Mouse (Mus musculus): ENCODE measurements around the gene Clec4f. TPM values are rescaled to one million over a fixed set of nuclear protein-coding genes. Genes with fewer than 3 reads are reported as not detected.
"Not testable (repeated sequence)": the region's sequence is repeated elsewhere in the genome, so short reads cannot be mapped to it uniquely, and the experiment has no call there.

Clec4f gene
- polyA plus RNA-seq, 1 experiment from 2014 or later = 0.40 TPM

DNA sequence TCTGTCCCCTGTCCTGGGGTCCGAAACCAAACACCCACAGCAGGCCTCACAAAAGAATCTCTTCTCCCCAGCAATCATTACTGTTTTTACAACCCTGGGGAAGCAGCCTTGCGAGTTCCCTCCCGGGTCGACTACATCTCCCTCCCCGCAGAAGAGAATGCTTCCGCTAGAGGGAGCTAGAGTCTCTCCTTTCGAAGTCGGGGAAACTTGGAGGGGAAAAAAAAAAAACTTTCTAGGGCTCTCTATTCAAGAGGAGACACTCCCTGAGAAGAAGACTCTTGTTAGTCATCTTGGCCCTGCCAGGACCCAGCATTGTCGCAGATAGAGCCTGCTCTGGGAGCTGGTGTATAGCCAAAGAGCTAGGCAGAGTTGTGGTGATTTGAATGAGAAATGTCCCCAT lies 37.8 kb upstream of the Clec4f start:
- Histone ChIP-seq H3K4me3 (no peak overlapping the region), H3K27ac (ENCODE audit: poor library complexity, severe bottlenecking) (no peak overlapping the region), H3K4me2 (no peak overlapping the region), H3K9ac (no peak overlapping the region), H3K4me1 (replicated peaks) (no peaks in the 10 kb centered on the region), H3K9me3 (replicated peaks) (no peaks in the 10 kb centered on the region), H3K27me3 (replicated peaks) (peaks cover 99% of the 10 kb centered on the region), H3K36me3 (no peaks in the 10 kb centered on the region)
- no peak for ATAC-seq (ENCODE audit: insufficient number of reproducible peaks, low FRiP score)
- WGBS = under 1% methylated on average over 9 of the region's 9 CpGs

DNA sequence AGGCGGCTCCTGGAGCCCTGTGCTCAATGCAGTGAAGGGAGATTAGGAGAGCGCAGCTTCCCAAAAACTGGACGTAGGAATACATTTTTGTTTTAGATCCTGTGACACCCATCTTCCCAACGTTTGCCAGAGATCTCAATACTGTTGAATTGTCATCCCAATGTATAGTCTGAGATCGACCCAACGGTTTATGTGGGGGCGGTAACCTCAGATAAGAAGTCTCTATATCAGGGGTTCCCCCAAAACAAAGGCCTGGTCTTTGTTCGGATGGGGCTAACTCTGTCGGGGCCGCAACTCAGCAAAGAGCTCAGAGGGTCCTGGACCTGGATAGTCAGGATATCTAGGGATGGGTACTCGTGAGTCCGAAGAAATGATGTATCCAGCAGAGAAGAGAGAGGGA lies 37.0 kb upstream of the Clec4f start:
- Histone ChIP-seq H3K4me3 (no peak overlapping the region), H3K27me3 (replicated peaks) (peaks cover 98% of the 10 kb centered on the region), H3K27ac (ENCODE audit: poor library complexity, severe bottlenecking) (no peak overlapping the region), H3K9ac (no peak overlapping the region), H3K36me3 (no peaks in the 10 kb centered on the region), H3K4me2 (no peak overlapping the region), H3K9me3 (replicated peaks) (no peaks in the 10 kb centered on the region), H3K4me1 (replicated peaks) (no peaks in the 10 kb centered on the region)
- no peak for ATAC-seq (ENCODE audit: insufficient number of reproducible peaks, low FRiP score)
- WGBS = 1% methylated on average over 12 of the region's 12 CpGs

DNA sequence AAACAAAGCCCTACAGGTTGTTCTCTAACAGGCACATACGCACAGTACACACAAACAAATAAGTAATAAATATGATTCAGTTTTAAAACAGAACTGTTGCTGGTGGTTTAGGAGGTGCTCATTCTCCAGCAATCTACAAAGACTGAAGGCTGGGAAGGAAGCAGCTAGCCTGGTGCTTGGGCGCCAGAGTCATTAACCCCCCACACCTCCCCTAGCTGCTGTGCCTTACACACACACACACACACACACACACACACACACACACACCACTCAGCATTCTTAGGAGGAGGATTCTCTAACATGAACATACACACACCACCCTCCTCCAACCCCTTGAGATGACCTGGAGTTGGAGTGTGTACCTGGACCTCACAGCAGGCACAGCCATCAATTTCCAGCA lies 34.9 kb upstream of the Clec4f start:
- Histone ChIP-seq H3K4me1 (replicated peaks) (no peaks in the 10 kb centered on the region), H3K9ac (no peak overlapping the region), H3K36me3 (no peaks in the 10 kb centered on the region), H3K4me3 (no peak overlapping the region), H3K27ac (ENCODE audit: poor library complexity, severe bottlenecking) (no peak overlapping the region), H3K9me3 (replicated peaks) (no peaks in the 10 kb centered on the region), H3K4me2 (no peak overlapping the region), H3K27me3 (replicated peaks) (peaks cover 92% of the 10 kb centered on the region)
- WGBS = 51% methylated on average over 2 of the region's 2 CpGs
- ATAC-seq (ENCODE audit: insufficient number of reproducible peaks, low FRiP score) = no peak

DNA sequence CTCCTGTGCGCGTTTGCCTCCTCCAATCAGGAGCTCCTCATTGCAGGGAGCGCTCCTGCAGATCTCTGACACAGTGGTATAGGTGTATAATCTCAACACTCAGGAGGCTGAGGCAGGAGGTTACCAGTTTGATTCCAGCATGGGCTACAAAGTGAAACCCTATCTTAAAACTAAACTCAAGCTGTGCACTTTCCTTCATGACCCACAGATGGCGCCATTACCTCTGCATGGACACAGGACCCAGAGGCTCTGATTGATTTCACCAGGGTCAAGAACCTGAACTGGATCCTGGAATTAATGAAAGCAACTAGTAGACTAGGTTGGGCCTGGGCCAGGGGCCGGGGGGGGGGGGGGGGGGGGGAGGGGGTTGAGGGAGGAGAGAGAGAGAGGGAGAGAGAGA lies 34.3 kb upstream of the Clec4f start:
- Histone ChIP-seq H3K9me3 (replicated peaks) (no peaks in the 10 kb centered on the region), H3K4me2 (no peak overlapping the region), H3K27ac (ENCODE audit: poor library complexity, severe bottlenecking) (no peak overlapping the region), H3K27me3 (replicated peaks) (peaks cover 92% of the 10 kb centered on the region), H3K4me3 (no peak overlapping the region), H3K36me3 (no peaks in the 10 kb centered on the region), H3K4me1 (replicated peaks) (no peaks in the 10 kb centered on the region), H3K9ac (no peak overlapping the region)
- 19% methylated on average over 4 of the region's 5 CpGs for WGBS
- no peak for ATAC-seq (ENCODE audit: insufficient number of reproducible peaks, low FRiP score)

DNA sequence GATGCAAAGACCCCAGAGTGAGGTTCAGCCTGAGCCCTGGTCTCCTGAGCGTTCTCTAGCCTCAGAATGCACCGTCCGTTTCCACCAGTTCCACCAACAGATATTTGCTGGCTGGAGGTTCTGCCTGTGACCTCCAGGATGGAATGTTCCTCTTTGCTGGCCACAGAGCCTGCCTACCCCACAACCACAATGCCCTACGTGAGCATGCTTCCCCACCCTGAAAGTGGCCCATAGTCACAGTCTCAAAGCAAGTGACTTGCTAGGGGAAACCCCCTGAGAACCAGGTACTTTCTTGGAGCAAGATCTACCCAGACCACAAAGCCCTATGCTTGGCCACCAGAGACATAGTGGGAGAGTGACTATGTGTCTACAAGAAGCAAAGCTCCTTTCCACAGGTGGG lies 33.4 kb upstream of the Clec4f start:
- Histone ChIP-seq H3K4me2 (no peak overlapping the region), H3K4me3 (no peak overlapping the region), H3K9me3 (replicated peaks) (no peaks in the 10 kb centered on the region), H3K4me1 (replicated peaks) (no peaks in the 10 kb centered on the region), H3K36me3 (no peaks in the 10 kb centered on the region), H3K27ac (ENCODE audit: poor library complexity, severe bottlenecking) (no peak overlapping the region), H3K9ac (no peak overlapping the region), H3K27me3 (replicated peaks) (peaks cover 89% of the 10 kb centered on the region)
- ATAC-seq (ENCODE audit: insufficient number of reproducible peaks, low FRiP score) = no peak
- WGBS = 75% methylated on average over 4 of the region's 4 CpGs

DNA sequence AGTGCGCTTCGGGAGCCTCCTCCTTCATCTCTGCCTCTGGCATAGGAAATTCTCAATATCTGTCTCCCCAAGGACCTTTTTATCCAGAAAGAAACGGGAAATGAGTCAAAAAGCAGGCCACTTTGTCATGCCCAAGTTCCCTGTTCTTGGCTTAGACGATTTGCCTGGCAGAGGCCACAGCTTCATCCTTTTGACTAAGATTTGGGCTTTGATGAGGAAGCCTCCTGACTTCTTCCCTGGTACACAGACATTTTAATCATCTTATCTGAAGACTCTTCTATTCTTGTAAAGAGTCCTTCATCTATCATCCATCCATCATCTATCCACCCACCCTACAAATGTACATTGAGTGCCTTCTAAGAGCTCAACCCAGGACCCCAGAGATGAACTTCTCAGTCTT lies 21.8 kb upstream of the Clec4f start, which contains the start of gene Cd207:
Gene Cd207 (minus strand): TSS at position 101 of the 400 bp plus-strand sequence.
- no peaks in the 10 kb centered on the region for H3K4me1 ChIP-seq (replicated peaks)
- ATAC-seq (ENCODE audit: insufficient number of reproducible peaks, low FRiP score) = no peak
- H3K9ac ChIP-seq = no peak within 1 kb of the TSS
- 57% methylated on average over 4 of the region's 4 CpGs for WGBS
- no peaks in the 10 kb centered on the region for H3K9me3 ChIP-seq (replicated peaks)
- no peak within 1 kb of the TSS for H3K4me2 ChIP-seq
- no peak within 1 kb of the TSS for H3K4me3 ChIP-seq
- H3K36me3 ChIP-seq = no peaks in the 10 kb centered on the region
- H3K27me3 ChIP-seq (replicated peaks) = peaks cover 24% of the 10 kb centered on the region
- H3K27ac ChIP-seq (ENCODE audit: poor library complexity, severe bottlenecking) = no peak within 1 kb of the TSS

DNA sequence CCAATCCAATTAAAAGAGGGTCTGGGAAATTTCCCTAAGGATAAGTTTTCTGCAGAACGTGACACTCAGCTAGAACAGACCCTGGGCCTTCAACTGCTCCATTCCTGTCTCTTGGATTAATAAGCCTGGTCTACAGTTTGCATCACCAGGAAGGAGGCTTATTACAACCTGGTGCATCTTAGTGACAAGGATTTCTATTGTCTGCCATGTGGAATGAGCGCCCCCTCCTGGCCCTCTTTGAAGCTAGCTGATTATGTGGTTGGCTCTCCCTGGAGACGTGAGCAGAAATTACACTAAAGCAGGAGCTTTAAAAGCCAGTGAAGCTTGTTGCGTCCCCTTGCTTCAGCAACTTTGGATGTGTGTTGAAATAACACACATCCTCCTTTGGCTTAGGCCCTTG lies 17.4 kb upstream of the Clec4f start:
- Histone ChIP-seq H3K4me1 (replicated peaks) (no peaks in the 10 kb centered on the region), H3K9me3 (replicated peaks) (no peaks in the 10 kb centered on the region), H3K4me2 (no peak overlapping the region), H3K36me3 (no peaks in the 10 kb centered on the region), H3K9ac (no peak overlapping the region), H3K27me3 (replicated peaks) (peaks cover 10% of the 10 kb centered on the region; the same call in 1 of the 2 replicates), H3K27ac (ENCODE audit: poor library complexity, severe bottlenecking) (no peak overlapping the region), H3K4me3 (no peak overlapping the region)
- WGBS = 6% methylated on average over 4 of the region's 4 CpGs
- ATAC-seq (ENCODE audit: insufficient number of reproducible peaks, low FRiP score) = no peak

DNA sequence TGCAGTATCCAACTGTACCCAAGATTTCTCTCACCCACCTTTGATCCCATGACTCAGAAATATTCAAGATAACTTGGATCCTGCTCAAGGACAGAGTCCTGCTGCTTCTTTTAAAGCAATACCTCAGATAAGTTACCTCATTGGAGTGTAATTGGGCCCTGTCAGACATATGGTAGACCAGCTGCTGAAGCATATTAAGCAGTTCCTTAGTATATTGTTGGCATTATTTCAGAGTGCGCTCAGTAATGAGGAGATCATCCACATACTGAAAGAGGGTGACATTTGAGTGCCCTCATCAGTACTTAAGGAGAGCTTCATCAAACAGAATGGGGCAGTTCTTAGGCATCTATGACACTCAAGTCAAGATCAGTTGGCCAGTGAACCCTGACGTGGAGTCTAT lies 9.0 kb upstream of the Clec4f start:
- no peaks in the 10 kb centered on the region for H3K27me3 ChIP-seq (replicated peaks)
- H3K4me1 ChIP-seq (replicated peaks) = no peaks in the 10 kb centered on the region
- H3K36me3 ChIP-seq = no peaks in the 10 kb centered on the region
- no peak overlapping the region for H3K9ac ChIP-seq
- no peak overlapping the region for H3K4me2 ChIP-seq
- no peak overlapping the region for H3K27ac ChIP-seq (ENCODE audit: poor library complexity, severe bottlenecking)
- H3K9me3 ChIP-seq (replicated peaks) = no peaks in the 10 kb centered on the region
- 79% methylated on average over 2 of the region's 2 CpGs for WGBS
- ATAC-seq (ENCODE audit: insufficient number of reproducible peaks, low FRiP score) = no peak
- no peak overlapping the region for H3K4me3 ChIP-seq

DNA sequence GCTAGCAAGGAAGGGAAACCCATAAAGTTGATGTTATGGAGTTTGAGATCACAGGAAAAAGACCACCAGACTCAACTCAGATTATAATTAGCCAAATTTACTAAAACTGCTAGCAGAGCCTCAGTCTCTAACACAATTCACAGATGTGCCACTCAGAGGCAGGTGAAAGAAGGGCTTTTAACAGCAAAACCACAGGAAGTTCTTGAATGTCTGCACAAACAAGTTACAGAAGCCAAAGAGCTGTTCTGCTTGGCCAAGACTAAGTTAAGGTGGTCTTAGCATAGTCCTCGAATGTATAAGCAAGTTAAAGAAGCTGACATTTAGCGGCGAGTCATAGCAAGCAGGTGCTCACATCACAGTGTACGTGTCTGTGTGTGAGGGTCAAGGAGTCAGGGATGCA lies 4.8 kb upstream of the Clec4f start:
- H3K9me3 ChIP-seq (replicated peaks) = no peaks in the 10 kb centered on the region
- 74% methylated on average over 4 of the region's 4 CpGs for WGBS
- H3K27me3 ChIP-seq (replicated peaks) = no peaks in the 10 kb centered on the region
- H3K27ac ChIP-seq (ENCODE audit: poor library complexity, severe bottlenecking) = no peak overlapping the region
- ATAC-seq (ENCODE audit: insufficient number of reproducible peaks, low FRiP score) = no peak
- no peaks in the 10 kb centered on the region for H3K4me1 ChIP-seq (replicated peaks)
- no peak overlapping the region for H3K4me3 ChIP-seq
- no peaks in the 10 kb centered on the region for H3K36me3 ChIP-seq
- H3K4me2 ChIP-seq = no peak overlapping the region
- no peak overlapping the region for H3K9ac ChIP-seq

DNA sequence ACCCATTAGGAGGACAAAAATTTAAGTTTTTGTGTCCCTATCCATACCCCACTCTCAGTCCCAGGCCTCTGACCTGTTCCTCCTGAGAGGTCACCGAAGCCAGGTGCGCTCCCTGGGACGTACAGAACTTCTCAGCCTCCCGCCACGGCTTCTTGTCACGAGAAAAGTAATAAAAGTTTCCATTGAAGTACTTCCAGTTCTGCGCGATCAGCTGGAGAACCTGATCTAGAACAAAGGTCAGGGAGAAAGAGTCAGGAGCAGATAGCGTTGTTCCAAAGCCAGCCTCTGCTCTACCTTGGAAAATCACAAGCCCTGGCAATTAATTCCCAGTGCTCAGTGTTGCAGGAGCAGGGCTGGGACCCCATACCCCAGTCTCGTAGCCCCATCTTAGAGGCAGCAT lies 9.3 kb downstream of the Clec4f start:
- ATAC-seq (ENCODE audit: insufficient number of reproducible peaks, low FRiP score) = no peak
- 85% methylated on average over 10 of the region's 10 CpGs for WGBS
- H3K9ac ChIP-seq = no peak overlapping the region
- peaks cover 7% of the 10 kb centered on the region; the same call in 1 of the 2 replicates for H3K4me1 ChIP-seq (replicated peaks)
- no peak overlapping the region for H3K4me3 ChIP-seq
- H3K27ac ChIP-seq (ENCODE audit: poor library complexity, severe bottlenecking) = no peak overlapping the region
- no peaks in the 10 kb centered on the region for H3K36me3 ChIP-seq
- no peaks in the 10 kb centered on the region for H3K9me3 ChIP-seq (replicated peaks)
- 0 out of 2 replicates have a peak, but pooled peaks cover 14% of the 10 kb centered on the region for H3K27me3 ChIP-seq (replicated peaks)
- H3K4me2 ChIP-seq = no peak overlapping the region

DNA sequence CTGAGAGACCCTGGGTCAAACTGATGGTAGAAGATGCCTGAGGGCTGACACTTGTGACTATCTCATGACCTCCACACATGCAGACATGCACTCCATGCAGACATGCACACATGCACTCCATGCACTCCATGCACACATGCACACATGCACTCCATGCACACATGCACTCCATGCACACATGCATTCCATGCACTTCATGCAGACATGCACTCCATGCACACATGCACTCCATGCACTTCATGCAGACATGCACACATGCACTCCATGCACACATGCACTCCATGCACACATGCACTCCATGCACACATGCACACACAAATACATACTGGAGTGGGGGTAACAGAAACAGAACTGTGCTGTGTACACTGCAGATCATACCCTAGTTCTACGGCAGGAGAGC lies 20.7 kb downstream of the Clec4f start:
- Histone ChIP-seq H3K27ac (ENCODE audit: poor library complexity, severe bottlenecking) (no peak overlapping the region), H3K27me3 (replicated peaks) (0 out of 2 replicates have a peak, but pooled peaks cover 6% of the 10 kb centered on the region), H3K4me2 (no peak overlapping the region), H3K4me3 (no peak overlapping the region), H3K9ac (no peak overlapping the region), H3K4me1 (replicated peaks) (peaks cover 22% of the 10 kb centered on the region), H3K9me3 (replicated peaks) (no peaks in the 10 kb centered on the region), H3K36me3 (no peaks in the 10 kb centered on the region)
- no peak for ATAC-seq (ENCODE audit: insufficient number of reproducible peaks, low FRiP score)
- 88% methylated on average over 1 of the region's 1 CpGs for WGBS

DNA sequence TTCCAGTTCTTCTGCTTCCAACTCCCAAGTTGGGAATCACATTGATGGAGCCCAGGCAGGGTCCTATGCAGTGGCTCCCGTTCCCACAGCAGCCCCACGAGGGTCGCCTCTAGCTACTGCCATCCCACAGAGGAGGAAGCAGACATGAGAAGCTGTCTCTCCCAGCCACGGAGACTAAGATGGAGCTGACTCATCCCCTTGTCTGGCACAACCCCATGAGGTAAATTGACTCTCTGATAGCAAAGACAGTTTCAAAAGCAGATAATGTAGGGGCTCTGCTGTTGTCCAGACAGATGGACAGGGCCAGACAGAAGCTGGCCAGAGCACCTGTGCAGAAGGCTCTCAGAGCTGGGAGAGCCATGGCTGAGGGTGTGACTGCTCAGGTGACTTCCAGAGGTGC lies 21.4 kb downstream of the Clec4f start:
- not testable (repeated sequence) for H3K9ac ChIP-seq; H3K4me2 ChIP-seq; H3K36me3 ChIP-seq; H3K27ac ChIP-seq (ENCODE audit: poor library complexity, severe bottlenecking); H3K27me3 ChIP-seq (replicated peaks); ATAC-seq (ENCODE audit: insufficient number of reproducible peaks, low FRiP score); H3K4me3 ChIP-seq; H3K9me3 ChIP-seq (replicated peaks)
- peaks cover 21% of the 10 kb centered on the region for H3K4me1 ChIP-seq (replicated peaks)
- 29% methylated on average over 4 of the region's 4 CpGs for WGBS
